Mouse (Mus musculus) retina, adult 2 months (tissue): Measurements from ENCODE around the gene Spint5.
A peak's percentile ranks its signal among the peaks of the same experiment; 100 is the strongest.
"Not testable (repeated sequence)": the region's sequence is repeated elsewhere in the genome, so short reads cannot be mapped to it uniquely, and the experiment has no call there.

Experiments used
- DNase-seq: peaks from one replicate; pipeline ENCODE4 v3.0.0-alpha.2; 2012; ENCODE audit warnings: low read depth, low spot score

Spint5 gene

DNA sequence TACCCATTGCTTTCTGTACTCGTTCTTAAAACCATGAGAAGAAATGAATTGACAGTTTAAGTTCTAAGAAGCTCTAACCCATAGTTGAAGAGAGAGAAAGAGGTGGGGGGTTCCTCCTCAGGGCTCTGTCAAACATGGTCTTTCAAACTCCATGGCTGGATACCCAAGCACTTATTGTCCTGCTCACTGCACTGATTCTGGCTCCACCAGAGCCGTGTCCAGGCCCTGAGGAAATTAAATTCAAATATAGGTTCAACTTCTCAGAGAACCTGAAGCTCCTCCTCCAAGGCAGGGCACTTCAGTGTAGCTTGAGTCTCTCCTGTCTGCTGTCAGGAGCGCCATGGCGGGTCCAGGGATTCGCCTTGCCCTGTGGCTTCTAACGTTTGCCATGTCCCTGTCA is at the start of gene Spint5:
Gene Spint5, plus strand, starts transcription at position 301 of the 400 bp plus-strand sequence.
- no peak for DNase-seq

DNA sequence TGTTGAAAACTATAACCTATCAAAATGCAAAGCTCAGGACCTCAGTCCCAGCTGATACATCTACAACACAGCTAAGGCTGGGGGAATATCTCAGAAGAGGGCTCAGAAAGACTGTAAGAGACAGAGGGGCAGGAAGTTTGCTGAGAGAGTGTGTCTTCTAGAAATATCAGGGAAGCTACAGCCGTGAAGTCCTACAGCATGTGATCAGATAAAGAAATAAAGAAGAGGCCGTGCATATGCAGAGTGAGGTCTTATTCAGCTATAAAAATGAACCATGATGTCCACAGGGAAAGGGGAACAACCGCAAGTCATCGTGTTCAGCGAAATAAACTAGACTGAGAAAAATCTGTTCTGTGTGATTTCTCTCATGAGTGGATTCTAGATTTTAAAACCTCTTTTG is 44.8 kb upstream of the Spint5 start:
- no peak for DNase-seq

GRCm38 (mm10) chr2:164670938-164671337 is 44.2 kb upstream of the Spint5 start:
- no peak for DNase-seq

- DNase-seq = no peak
These were observed 41.1 kb upstream of the Spint5 start, which contains the start of gene Wfdc11 for GRCm38 (mm10) chr2:164673987-164674386. Wfdc11 (minus strand) TSS chr2:164674087.

- no peak for DNase-seq
These were observed 39.0 kb upstream of the Spint5 start for GRCm38 (mm10) chr2:164676103-164676502.

DNA sequence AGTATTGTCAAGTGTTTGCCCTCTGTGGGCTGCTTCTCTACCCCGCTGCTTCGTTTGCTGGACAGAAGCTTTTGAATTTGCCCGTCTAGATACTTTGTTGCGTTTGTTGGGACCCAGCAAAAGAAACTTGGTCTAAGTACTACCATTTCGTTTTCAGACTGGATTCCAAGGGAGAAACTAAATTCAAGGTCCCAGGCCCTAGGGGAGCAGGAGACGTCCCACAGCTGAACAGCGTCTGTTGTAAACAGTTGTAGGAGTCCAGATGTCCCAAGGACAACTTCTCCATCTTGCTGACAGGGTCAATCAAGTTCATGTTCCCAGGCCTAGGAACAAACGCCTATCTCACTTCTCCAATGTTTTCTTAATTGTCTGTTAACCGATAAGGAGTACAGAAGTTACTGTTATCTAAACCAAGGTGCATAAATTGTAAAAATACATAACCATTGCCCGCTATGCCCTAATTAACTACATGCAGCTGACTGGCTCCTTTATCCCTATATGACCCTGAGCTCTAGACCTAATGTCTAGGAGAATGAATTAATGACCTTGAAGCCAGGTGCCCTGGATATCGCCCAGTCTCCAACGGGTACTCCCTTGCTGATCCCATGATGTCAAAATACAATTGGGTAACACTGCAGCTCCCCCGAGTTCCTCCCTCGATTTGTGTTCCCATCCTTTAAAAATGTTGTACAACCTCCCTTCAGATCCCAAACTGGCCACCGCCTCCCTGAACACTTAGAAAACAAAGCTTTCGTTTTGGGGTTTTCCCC is 38.0 kb upstream of the Spint5 start:
- no peak for DNase-seq

- peak; percentile 39 for DNase-seq
These were observed 36.1 kb upstream of the Spint5 start for GRCm38 (mm10) chr2:164678848-164679625.

DNA sequence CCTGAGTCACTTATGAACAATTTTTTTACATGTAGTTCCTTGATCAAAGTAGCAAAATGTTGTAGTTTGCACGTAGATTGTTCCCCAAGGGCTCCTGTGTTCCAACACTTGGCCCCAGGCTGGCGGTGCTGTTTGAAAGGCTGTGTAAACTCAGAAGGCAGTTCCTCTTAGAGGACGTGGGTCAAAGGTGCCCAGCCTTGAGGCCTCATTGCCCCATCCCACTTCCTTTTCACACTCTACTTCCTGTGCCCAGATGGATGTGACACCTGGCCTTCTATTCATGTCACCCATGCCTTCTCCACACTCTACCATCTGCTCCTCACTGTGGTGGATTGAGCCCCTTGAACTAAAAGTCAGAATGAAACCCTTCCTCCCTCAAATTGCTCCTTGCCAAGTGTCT is 35.2 kb upstream of the Spint5 start:
- no peak for DNase-seq

- DNase-seq = no peak
These were observed 30.3 kb upstream of the Spint5 start, which contains the start of gene Wfdc13 for GRCm38 (mm10) chr2:164684807-164685206. Wfdc13 (plus strand) TSS chr2:164685107.

- no peak for DNase-seq
These were observed 16.9 kb upstream of the Spint5 start, which contains the start of gene Spint4 for GRCm38 (mm10) chr2:164698201-164698600. Spint4 (plus strand) TSS chr2:164698501.

GRCm38 (mm10) chr2:164700959-164701358 is 14.1 kb upstream of the Spint5 start:
- no peak for DNase-seq

- DNase-seq = no peak
These were observed 13.3 kb upstream of the Spint5 start for GRCm38 (mm10) chr2:164701761-164702160.

GRCm38 (mm10) chr2:164704235-164704634 is 10.9 kb upstream of the Spint5 start:
- DNase-seq = no peak

DNA sequence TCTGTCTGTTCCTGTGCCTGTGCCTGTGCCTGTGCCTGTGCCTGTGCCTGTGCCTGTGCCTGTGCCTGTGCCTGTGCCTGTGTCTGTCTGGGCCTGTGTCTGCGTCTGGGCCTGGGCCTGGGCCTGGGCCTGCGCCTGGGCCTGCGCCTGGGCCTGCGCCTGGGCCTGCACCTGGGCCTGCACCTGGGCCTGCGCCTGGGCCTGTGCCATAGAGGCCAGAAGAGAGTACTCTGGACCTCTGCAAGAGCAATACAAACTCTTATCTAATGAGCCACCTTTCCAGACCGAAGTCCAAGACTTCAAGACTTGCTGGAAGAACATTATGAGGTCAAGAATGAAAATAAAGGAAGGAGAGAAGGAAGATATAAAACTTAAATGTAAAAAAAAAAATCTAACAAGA is 9.8 kb upstream of the Spint5 start:
- no peak for DNase-seq

- no peak for DNase-seq
These were observed 9.1 kb upstream of the Spint5 start for GRCm38 (mm10) chr2:164705991-164706390.

DNA sequence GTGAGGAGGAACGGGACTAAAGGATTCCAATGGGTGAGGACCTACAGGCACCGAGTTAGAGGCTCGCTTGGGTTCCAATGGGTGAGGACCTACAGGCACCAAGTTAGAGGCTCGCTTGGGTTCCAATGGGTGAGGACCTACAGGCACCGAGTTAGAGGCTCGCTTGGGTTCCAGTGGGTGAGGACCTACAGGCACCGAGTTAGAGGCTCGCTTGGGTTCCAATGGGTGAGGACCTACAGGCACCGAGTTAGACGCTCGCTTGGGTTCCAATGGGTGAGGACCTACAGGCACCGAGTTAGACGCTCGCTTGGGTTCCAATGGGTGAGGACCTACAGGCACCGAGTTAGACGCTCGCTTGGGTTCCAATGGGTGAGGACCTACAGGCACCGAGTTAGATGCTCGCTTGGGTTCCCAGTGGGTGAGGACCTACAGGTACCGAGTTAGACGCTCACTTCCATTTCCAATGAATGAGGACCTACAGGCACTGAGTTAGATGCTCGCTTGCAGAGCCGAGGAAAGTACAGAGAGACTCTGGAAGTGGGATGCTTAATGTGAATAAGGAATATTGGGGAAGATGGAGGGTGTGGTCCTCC is 1.2 kb downstream of the Spint5 start:
- not testable (repeated sequence) for DNase-seq

- no peak for DNase-seq
These were observed 8.2 kb downstream of the Spint5 start for GRCm38 (mm10) chr2:164723276-164723675.

- peak; percentile 36 for DNase-seq
These were observed 11.0 kb downstream of the Spint5 start for GRCm38 (mm10) chr2:164725895-164726619.

- no peak for DNase-seq
These were observed 16.6 kb downstream of the Spint5 start for GRCm38 (mm10) chr2:164731719-164732118.

- no peak for DNase-seq
These were observed 18.2 kb downstream of the Spint5 start for GRCm38 (mm10) chr2:164733259-164733658.

DNA sequence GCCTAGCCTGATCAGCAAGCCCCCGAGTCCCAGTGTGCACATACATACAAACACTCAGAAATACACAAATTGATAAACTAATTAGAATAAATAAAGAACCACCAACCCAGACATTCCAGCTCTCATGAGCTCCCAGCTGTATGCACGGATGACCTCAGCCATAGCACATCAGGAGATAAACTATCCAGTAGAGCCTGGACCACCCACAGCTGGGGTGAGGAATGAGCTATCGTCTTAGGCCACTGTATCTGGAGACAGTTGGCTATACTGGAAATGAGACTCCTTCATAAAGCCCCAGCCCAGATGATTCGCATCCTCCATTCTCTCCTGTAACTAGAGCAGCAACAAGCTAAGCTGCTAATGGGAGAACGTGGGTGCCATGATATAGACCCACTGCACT is 19.7 kb downstream of the Spint5 start:
- DNase-seq = no peak

- DNase-seq = no peak
These were observed 20.3 kb downstream of the Spint5 start for GRCm38 (mm10) chr2:164735446-164735845.
